Mouse (Mus musculus) forebrain, embryonic 16.5 days (tissue): ENCODE measurements around the gene Dnajc14. TPM values are rescaled to one million over a fixed set of nuclear protein-coding genes. Genes with fewer than 3 reads are reported as not detected.

Source experiments
- polyA plus RNA-seq: library from polyadenylated mRNA; unstranded; fragments of >200 nt; fragmentation: Nextera tagmentation; extraction: Ambion mirVana; gene quantifications from 2 replicates; pipeline ENCODE4 v1.2.1, GENCODE M21; 2015

Gene Dnajc14
- polyA plus RNA-seq, 1 experiment from 2014 or later = 67.2 TPM

Other genes starting within 250 kb of the Dnajc14 start
- gene Pa2g4, start 238.1 kb upstream of the Dnajc14 start, polyA plus RNA-seq = 149 and 152 TPM in 2 replicates
- gene Erbb3, start 214.4 kb upstream of the Dnajc14 start, polyA plus RNA-seq = 0.46 and 0.62 TPM in 2 replicates
- gene Rps26, start 177.3 kb upstream of the Dnajc14 start, polyA plus RNA-seq = 358 and 398 TPM in 2 replicates
- gene Ikzf4, start 158.1 kb upstream of the Dnajc14 start, polyA plus RNA-seq = 9.0 and 15.6 TPM in 2 replicates
- 11.2 and 12.7 TPM in 2 replicates for gene Suox, start 130.0 kb upstream of the Dnajc14 start, polyA plus RNA-seq
- 128 and 131 TPM in 2 replicates for gene Rab5b, start 107.8 kb upstream of the Dnajc14 start, polyA plus RNA-seq
- gene Pmel, start 99.9 kb upstream of the Dnajc14 start, polyA plus RNA-seq = 0.14 and 0.25 TPM in 2 replicates
- 29.7 and 37.8 TPM in 2 replicates for gene Cdk2, start 99.0 kb upstream of the Dnajc14 start, polyA plus RNA-seq
- gene Dgka, start 59.2 kb upstream of the Dnajc14 start, polyA plus RNA-seq = 4.6 and 5.1 TPM in 2 replicates
- gene Pym1, start 56.2 kb upstream of the Dnajc14 start, polyA plus RNA-seq = 37.9 and 43.6 TPM in 2 replicates
- gene Mmp19, start 13.2 kb upstream of the Dnajc14 start, polyA plus RNA-seq = 0.54 and 0.73 TPM in 2 replicates
- gene Tmem198b, start 308 bp downstream of the Dnajc14 start, polyA plus RNA-seq = 10.7 and 13.7 TPM in 2 replicates
- gene Sarnp, start 13.3 kb downstream of the Dnajc14 start, polyA plus RNA-seq = 180 and 194 TPM in 2 replicates
- 20.9 and 22.5 TPM in 2 replicates for gene Ormdl2, start 17.6 kb downstream of the Dnajc14 start, polyA plus RNA-seq
- gene Gdf11, start 87.7 kb downstream of the Dnajc14 start, polyA plus RNA-seq = 5.6 and 7.0 TPM in 2 replicates
- gene Cd63, start 96.9 kb downstream of the Dnajc14 start, polyA plus RNA-seq = 119 and 137 TPM in 2 replicates
- 8.6 and 12.3 TPM in 2 replicates for gene Rdh5, start 118.8 kb downstream of the Dnajc14 start, polyA plus RNA-seq
- 203 and 221 TPM in 2 replicates for gene Bloc1s1, start 120.0 kb downstream of the Dnajc14 start, polyA plus RNA-seq
- gene Itga7, start 129.8 kb downstream of the Dnajc14 start, polyA plus RNA-seq = 3.1 and 3.4 TPM in 2 replicates
- gene Mettl7b, start 156.9 kb downstream of the Dnajc14 start, polyA plus RNA-seq = not detected in 2 replicates
- gene Olfr9, start 185.4 kb downstream of the Dnajc14 start, polyA plus RNA-seq = not detected in 2 replicates
- not detected in 2 replicates for gene Olfr763, start 206.7 kb downstream of the Dnajc14 start, polyA plus RNA-seq
- not detected in 2 replicates for gene Olfr764-ps1, start 235.8 kb downstream of the Dnajc14 start, polyA plus RNA-seq
- not detected in 2 replicates for gene Olfr765, start 245.9 kb downstream of the Dnajc14 start, polyA plus RNA-seq